Mouse (Mus musculus) forebrain, embryonic 10.5 days (tissue): ENCODE data around the gene Naif1. TPM values are rescaled to one million over a fixed set of nuclear protein-coding genes. Genes with fewer than 3 reads are reported as not detected.
A peak's percentile ranks its signal among the peaks of the same experiment; 100 is the strongest.

Source experiments
- DNase-seq: peaks from one replicate; pipeline ENCODE4 v3.0.0-alpha.2; 2017; ENCODE audit warnings: low spot score; ENCODE audit errors: extremely low spot score
- H3K27ac ChIP-seq: fragments of 300-500 bp; sonication (generic); 2 replicates; pipeline ENCODE4 v1.5.1; 2016; ENCODE audit warnings: mild to moderate bottlenecking
- H3K27me3 ChIP-seq: fragments of 300-500 bp; sonication (generic); 2 replicates; pipeline ENCODE4 v1.6.1; 2016; ENCODE audit warnings: mild to moderate bottlenecking; ENCODE audit not compliant: poor library complexity, severe bottlenecking
- H3K36me3 ChIP-seq: fragments of 300-500 bp; sonication (generic); replicated peaks from 2 replicates; pipeline ENCODE4 v1.6.1; 2016; ENCODE audit warnings: mild to moderate bottlenecking, moderate library complexity
- H3K4me1 ChIP-seq: fragments of 300-500 bp; sonication (generic); 2 replicates; pipeline ENCODE4 v1.6.1; 2016
- H3K4me3 ChIP-seq: fragments of 300-500 bp; sonication (generic); 2 replicates; pipeline ENCODE4 v1.5.1; 2016; ENCODE audit warnings: mild to moderate bottlenecking, moderate library complexity
- H3K9me3 ChIP-seq: fragments of 300-500 bp; sonication (generic); 2 replicates; pipeline ENCODE4 v1.6.1; 2016; ENCODE audit warnings: mild to moderate bottlenecking, moderate library complexity
- WGBS: fragments of 180-500 bp; shearing (Covaris S2); methylation state at CpG from one replicate; pipeline ENCODE4 v1.1.7; 2016; 5-methylcytosine and 5-hydroxymethylcytosine counted together
- polyA plus RNA-seq: library from polyadenylated mRNA; unstranded; fragments of >200 nt; fragmentation: Nextera tagmentation; extraction: Ambion mirVana; gene quantifications from 2 replicates; pipeline ENCODE4 v1.2.1, GENCODE M21; 2016

The Naif1 gene
- polyA plus RNA-seq, 1 experiment from 2014 or later = 6.7 TPM

DNA sequence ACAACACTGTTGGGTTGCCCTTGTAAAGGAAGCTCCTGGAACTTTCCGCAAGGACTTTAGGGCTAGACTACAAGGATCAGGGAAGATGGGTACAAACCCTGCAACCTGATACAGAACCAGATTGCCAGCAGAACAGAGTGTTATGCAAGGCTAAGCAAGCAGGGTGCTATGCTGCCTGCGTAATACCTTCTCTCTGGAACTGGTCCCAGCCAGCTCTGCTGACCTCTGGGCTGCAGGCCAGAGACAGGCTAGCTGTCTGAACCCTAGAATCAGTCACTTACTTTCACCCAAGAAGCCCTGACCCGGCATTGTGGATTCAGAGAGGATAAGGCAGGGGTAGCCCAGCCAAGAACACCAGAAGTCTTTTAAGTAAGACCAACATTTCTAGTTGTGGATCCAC lies 30.9 kb upstream of the Naif1 start:
- WGBS = 90% methylated on average over 3 of the region's 3 CpGs
- peaks cover 69% of the 10 kb centered on the region for H3K36me3 ChIP-seq
- no peaks in the 10 kb centered on the region for H3K9me3 ChIP-seq
- no peak overlapping the region for H3K27ac ChIP-seq
- no peak overlapping the region for H3K4me3 ChIP-seq
- H3K4me1 ChIP-seq = peaks cover 32% of the 10 kb centered on the region
- no peak for DNase-seq
- no peaks in the 10 kb centered on the region for H3K27me3 ChIP-seq

DNA sequence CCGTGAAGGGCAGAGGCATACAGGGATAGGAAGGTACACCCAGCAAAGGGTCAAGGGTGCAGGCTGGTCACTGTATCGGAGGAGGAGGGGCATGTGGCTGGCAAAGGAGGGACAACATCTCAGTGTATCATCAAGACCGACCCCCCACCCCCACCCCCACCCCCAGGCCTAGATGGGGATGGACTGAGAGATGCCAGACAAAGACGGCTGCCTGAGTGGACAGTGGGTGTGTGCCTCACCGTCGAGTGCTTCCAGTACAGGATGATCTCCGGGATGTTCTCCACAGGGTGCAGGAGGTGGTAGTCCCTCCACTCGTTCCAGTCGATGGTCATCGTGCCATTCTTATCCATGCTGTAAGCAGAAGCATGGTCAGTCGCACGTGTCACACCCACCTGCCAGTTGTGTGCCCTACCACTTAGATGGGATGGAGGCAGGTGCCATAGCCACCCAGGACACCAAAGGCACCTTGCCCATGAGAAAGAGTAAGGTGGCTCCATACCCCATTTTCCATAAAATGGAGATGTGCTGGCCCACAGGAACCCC lies 30.1 kb upstream of the Naif1 start:
- peaks cover 40% of the 10 kb centered on the region for H3K4me1 ChIP-seq
- H3K27me3 ChIP-seq = no peaks in the 10 kb centered on the region
- peaks cover 62% of the 10 kb centered on the region for H3K36me3 ChIP-seq
- no peaks in the 10 kb centered on the region for H3K9me3 ChIP-seq
- no peak overlapping the region for H3K27ac ChIP-seq
- H3K4me3 ChIP-seq = no peak overlapping the region
- WGBS = 91% methylated on average over 12 of the region's 12 CpGs
- DNase-seq = no peak

DNA sequence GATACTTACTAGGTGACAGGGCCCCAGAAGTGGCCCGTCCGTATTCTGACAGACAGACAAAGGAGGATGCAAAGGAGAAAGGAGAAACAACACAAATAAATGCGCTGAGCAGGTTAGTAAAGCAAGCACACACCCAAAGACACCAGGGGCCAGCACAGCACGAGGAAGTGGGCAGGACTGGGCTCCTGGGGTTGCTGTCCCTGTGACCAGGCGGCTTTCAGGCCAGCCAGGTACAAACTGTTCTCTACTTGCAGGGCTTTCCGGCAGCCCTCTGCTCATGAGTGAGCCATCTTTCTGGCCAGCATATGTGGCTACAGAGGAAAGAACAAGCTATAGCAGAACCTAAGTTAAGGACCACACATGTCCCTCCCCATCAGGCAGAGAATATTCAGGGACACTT lies 29.6 kb upstream of the Naif1 start:
- H3K4me3 ChIP-seq = no peak overlapping the region
- H3K4me1 ChIP-seq = peaks cover 45% of the 10 kb centered on the region
- no peaks in the 10 kb centered on the region for H3K9me3 ChIP-seq
- no peaks in the 10 kb centered on the region for H3K27me3 ChIP-seq
- H3K27ac ChIP-seq = no peak overlapping the region
- H3K36me3 ChIP-seq = peaks cover 57% of the 10 kb centered on the region
- WGBS = 88% methylated on average over 6 of the region's 6 CpGs
- DNase-seq = no peak

- Histone ChIP-seq H3K36me3 (peaks cover 53% of the 10 kb centered on the region), H3K9me3 (no peaks in the 10 kb centered on the region), H3K4me1 (peaks cover 47% of the 10 kb centered on the region), H3K27ac (no peak overlapping the region), H3K4me3 (no peak overlapping the region), H3K27me3 (no peaks in the 10 kb centered on the region)
- WGBS = 98% methylated on average over 6 of the region's 6 CpGs
- no peak for DNase-seq
Observed at GRCm38 (mm10) chr2:32421851-32422251, 28.4 kb upstream of the Naif1 start.

DNA sequence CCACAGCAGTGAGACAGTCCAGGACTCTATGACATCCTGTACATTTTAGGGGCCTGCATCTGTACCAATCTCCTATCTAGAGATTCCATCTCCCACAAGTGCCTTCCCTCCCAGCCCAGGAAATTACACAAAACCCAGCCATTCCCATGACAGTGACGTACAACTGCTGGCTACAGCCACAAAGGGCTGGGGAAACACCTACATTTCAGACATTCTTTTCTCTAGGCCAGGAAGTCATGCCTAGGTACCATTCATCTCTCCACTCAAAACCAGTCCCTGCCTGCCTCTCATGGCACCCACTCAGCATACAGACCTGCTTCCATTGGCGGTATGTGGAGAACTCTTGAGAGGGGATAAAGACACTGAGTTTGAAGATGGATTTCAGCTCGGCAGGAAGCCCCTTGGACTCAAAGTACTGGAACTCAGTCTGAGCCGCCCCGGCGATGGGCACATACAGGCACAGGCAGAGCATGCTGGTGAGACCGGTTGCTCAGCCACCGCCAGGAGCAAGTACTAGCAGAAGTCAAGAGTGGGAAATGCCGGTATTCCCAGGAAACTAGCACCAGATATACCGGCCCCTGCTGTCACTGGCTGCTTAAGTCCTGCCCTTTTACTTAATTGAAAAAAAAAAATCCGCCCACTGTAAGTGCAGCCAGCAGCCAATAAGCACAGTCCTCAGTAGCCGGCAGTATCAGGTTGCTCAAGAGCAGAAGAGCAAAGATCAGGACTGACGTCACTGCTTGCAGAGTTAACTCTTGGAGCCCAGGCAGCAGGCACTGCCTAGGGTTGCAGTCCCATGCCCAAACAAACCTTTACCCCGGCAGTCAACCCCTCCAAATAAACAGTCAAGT lies 26.6 kb upstream of the Naif1 start:
- Histone ChIP-seq H3K27me3 (no peaks in the 10 kb centered on the region), H3K36me3 (peaks cover 39% of the 10 kb centered on the region), H3K4me1 (peaks cover 54% of the 10 kb centered on the region), H3K4me3 (peak overlapping the region; percentile 54), H3K27ac (peak overlapping the region; percentile 76), H3K9me3 (no peaks in the 10 kb centered on the region)
- peak; percentile 75 for DNase-seq
- WGBS = 2% methylated on average over 14 of the region's 14 CpGs

GRCm38 (mm10) chr2:32424796-32425195 lies 25.5 kb upstream of the Naif1 start:
- WGBS = 25% methylated on average over 3 of the region's 3 CpGs

GRCm38 (mm10) chr2:32425568-32425967 lies 24.7 kb upstream of the Naif1 start:
- 86% methylated on average over 5 of the region's 5 CpGs for WGBS
- peaks cover 68% of the 10 kb centered on the region for H3K4me1 ChIP-seq
- H3K9me3 ChIP-seq = no peaks in the 10 kb centered on the region
- H3K4me3 ChIP-seq = no peak overlapping the region
- no peaks in the 10 kb centered on the region for H3K27me3 ChIP-seq
- peaks cover 20% of the 10 kb centered on the region for H3K36me3 ChIP-seq
- no peak for DNase-seq
- H3K27ac ChIP-seq = 0 out of 2 replicates have a peak overlapping the region, but pooled peaks have one; percentile 76

More at GRCm38 (mm10) chr2:32424796-32425195, 25.5 kb upstream of the Naif1 start:
- Histone ChIP-seq H3K4me1 (peaks cover 61% of the 10 kb centered on the region), H3K4me3 (no peak overlapping the region), H3K36me3 (peaks cover 28% of the 10 kb centered on the region), H3K27me3 (no peaks in the 10 kb centered on the region), H3K27ac (peak overlapping the region; percentile 76), H3K9me3 (no peaks in the 10 kb centered on the region)
- DNase-seq = no peak

GRCm38 (mm10) chr2:32426141-32426540 lies 24.1 kb upstream of the Naif1 start:
- Histone ChIP-seq H3K4me3 (no peak overlapping the region), H3K36me3 (peaks cover 15% of the 10 kb centered on the region), H3K9me3 (no peaks in the 10 kb centered on the region), H3K27ac (no peak overlapping the region), H3K4me1 (peaks cover 73% of the 10 kb centered on the region), H3K27me3 (no peaks in the 10 kb centered on the region)
- no peak for DNase-seq
- 93% methylated on average over 1 of the region's 1 CpGs for WGBS

DNA sequence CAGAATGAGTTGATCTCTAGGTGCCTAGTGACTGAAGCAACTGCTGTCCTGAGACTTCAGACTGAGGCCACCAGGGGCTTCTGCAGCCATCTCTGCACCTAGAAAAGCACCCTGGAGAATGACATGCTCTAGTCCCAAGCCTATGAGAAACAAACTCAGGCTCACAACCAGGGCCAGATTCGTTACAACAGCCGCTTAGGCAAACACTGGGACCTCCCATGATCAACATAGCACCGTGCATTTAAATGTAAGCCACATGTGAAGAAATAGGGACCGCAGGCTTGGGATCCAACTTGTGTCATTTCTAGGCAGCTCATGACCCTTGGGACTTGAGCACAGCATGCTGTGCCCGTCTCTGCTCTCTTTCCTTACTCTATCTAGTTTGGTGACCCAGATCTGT lies 22.5 kb upstream of the Naif1 start:
- Histone ChIP-seq H3K4me3 (no peak overlapping the region), H3K4me1 (peaks cover 84% of the 10 kb centered on the region), H3K27me3 (no peaks in the 10 kb centered on the region), H3K9me3 (no peaks in the 10 kb centered on the region), H3K27ac (peak overlapping the region; percentile 25; the same call in 1 of the 2 replicates), H3K36me3 (peaks cover 12% of the 10 kb centered on the region)
- DNase-seq = no peak
- 86% methylated on average over 5 of the region's 5 CpGs for WGBS

DNA sequence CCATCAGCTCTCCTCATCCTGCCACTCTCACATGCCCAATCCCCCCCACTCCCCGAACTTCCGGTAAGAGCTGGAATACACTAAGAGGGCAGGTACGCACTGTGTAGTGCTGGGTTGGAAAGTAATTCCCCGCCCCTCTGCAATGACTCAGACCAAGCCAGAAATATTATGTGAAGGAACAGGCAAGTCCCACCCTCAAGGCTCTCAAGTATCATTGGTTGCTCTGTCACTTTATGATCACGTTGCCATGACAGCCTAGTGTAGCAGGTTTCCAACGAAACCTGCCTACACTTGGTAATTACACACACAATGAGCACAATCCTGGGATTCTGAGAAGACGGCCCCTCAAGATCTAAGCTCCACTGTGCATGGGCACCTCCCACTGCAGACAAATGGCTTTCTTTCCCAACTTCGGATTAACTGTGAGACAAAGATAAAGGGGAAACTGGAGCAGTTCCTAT lies 22.0 kb upstream of the Naif1 start:
- peaks cover 12% of the 10 kb centered on the region for H3K36me3 ChIP-seq
- no peaks in the 10 kb centered on the region for H3K9me3 ChIP-seq
- peak overlapping the region; percentile 29; the same call in 1 of the 2 replicates for H3K4me3 ChIP-seq
- DNase-seq = no peak
- H3K27ac ChIP-seq = peak overlapping the region; percentile 76
- H3K27me3 ChIP-seq = no peaks in the 10 kb centered on the region
- 62% methylated on average over 8 of the region's 8 CpGs for WGBS
- peaks cover 80% of the 10 kb centered on the region for H3K4me1 ChIP-seq

DNA sequence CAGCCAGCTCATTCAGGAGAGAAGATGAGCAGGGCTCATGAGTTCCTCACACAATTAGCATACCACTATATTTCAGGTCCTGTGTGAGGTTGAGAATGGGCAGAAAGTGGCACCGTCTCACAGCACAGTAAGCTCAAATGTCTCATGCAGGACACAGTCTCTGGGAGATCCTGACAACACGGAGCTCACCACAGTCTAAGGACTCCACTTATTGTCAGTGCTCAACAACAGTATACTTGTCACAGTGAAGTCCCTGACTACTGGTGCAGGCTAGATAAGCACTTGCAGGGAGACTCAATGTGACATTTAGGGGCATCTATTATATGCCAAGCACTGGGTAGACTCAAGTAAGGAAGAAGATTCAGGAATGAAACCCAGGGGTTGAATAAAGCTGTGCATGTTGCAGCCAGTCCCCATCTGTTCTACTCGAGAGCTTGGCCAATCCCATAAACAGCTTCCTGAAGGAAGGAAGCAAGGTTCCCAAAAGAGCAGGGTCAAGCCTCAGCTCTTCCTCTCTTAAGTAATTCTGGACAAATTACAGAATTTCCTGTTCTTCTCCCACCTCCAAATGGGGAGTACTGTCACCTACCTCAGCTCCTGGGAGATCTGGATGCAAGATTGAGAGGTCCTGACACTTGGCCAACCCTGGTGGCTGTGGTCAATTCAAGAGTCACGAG lies 20.9 kb upstream of the Naif1 start:
- Histone ChIP-seq H3K4me3 (peak overlapping the region; percentile 60), H3K27me3 (no peaks in the 10 kb centered on the region), H3K9me3 (no peaks in the 10 kb centered on the region), H3K4me1 (peaks cover 69% of the 10 kb centered on the region), H3K36me3 (peaks cover 12% of the 10 kb centered on the region), H3K27ac (peak overlapping the region; percentile 76)
- no peak for DNase-seq
- 84% methylated on average over 4 of the region's 4 CpGs for WGBS

DNA sequence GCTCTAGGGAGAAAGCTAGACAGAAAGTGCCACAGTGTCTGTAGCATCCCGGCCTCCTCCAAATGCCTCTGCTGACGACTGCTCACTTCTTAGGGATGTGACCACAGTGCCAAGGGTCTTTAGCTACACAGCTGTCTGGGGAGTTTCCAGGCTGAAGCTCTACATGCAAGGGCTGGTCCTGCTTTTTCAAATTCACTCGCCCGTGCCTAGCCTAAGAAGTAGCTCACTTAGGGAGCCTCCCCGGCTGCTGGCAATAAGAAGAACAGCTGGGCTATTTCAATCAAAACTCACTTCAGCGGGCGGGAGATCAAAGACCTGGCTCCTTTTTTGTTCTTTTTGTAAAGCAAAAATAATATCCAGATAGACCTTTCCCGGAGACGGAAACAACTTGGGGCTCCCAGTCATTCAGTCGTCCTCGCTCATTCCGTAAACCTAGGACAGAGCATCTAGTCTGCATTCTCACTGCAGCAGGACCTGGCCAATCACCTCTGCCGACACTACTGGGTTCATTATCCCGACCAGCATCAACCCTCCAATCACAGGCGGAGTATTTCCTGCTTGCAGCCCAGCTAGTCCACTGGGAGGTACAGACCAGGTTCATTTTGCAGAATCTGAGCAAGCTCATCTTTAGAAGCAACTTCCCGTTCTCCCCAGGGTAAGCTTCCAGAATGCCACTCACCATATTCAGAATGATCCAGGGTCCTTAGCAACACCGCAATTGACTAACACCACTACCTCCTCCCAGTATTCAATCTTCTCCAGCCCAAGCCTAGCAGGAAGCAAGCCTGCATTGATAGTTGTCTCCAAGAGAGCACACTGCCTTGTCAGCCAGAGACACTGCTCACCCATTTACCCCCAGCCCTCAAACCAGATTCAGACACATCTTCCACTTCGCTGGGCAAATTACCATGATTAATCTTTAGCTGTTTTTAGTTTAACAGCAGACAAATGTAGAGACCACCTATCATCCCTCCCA lies 19.3 kb upstream of the Naif1 start:
- H3K4me1 ChIP-seq = peaks cover 57% of the 10 kb centered on the region
- no peaks in the 10 kb centered on the region for H3K27me3 ChIP-seq
- 9% methylated on average over 18 of the region's 18 CpGs for WGBS
- DNase-seq = peak; percentile 90
- no peaks in the 10 kb centered on the region for H3K9me3 ChIP-seq
- H3K4me3 ChIP-seq = peak overlapping the region; percentile 60
- peak overlapping the region; percentile 87 for H3K27ac ChIP-seq
- H3K36me3 ChIP-seq = peaks cover 12% of the 10 kb centered on the region
